Mouse (Mus musculus) forelimb bud, embryonic 11.5 days (tissue): ENCODE results near the gene Heatr5a.

Experiments
- DNase-seq: peaks from one replicate; pipeline ENCODE4 v3.0.0-alpha.2; 2012; ENCODE audit warnings: low read depth, low spot score

Gene Heatr5a

DNA sequence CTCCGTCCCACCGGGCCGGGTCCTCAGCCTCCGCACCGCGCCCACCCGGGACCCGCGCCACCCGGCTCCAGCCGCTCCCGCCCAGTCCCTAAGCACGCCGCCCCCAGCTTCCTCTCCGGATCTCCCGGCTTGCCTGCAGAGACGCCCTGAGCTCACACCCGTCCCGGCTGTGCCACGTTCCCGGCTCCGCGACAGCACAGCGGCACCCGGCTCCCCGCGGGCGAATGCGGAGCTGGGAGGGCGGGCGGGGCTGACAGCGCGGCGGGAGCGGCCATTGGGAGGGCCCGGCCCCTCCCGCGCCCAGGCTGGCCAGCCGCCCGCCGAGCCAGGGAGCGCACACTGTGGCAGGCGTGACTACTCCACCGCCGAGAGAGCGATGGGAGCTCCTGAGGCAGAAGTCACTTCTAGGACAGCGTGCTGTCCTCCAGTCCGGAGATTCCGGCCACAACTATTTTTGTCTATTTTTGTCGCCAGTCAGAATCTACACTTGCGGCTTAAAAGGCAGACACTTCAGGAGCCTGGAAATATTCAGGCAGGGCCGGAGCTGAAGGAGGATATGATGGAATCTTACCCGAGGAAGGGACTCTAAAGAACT lies at the start of gene Heatr5a:
TSS of gene Heatr5a (minus strand) at position 252 of the 595 bp plus-strand sequence.
- peak; percentile 65 for DNase-seq

- DNase-seq: no peak
Measured at GRCm38 (mm10) chr12:52014494-52015029, 43.4 kb upstream of the Heatr5a start.

DNA sequence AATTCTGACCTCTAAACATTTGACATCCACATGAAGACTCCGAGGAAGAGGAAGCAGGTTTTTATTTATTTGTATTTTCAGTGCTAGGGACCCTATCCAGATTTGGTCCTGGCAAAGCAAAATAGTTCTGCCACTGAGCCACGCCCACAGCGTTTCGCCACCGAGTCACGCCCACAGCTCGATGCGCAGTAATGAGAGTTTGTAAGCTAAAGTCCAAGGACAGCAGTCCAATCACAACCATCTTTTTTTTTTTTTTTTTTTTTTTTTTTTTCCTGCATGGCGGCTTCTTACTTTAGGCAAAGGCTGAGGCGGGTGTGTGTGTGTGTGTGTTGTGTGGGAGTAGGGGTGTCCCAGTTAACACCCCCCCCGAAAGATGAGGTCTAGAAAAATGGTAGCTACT lies 42.9 kb upstream of the Heatr5a start:
- no peak for DNase-seq

DNA sequence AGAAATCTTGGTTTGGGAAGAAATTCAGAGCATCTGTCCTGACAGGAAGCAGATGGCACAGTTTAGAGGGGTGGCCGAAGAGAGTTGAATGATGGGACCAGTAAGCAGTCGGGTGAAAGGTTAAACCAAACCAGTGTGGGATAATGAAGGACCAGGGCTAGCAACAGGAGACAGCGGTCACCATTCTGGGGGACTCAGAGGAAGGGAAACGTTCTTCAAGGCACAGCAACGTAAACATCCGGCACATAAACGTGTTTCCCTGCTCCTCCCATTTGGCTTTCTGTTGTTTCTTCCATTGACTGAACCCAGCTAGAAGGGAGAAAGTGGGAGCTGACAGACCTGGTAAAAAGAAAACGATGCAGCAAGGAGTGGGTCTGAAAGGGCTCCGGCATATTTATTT lies 42.2 kb upstream of the Heatr5a start:
- no peak for DNase-seq

- no peak for DNase-seq
Measured at GRCm38 (mm10) chr12:52012159-52012558, 41.0 kb upstream of the Heatr5a start.

DNA sequence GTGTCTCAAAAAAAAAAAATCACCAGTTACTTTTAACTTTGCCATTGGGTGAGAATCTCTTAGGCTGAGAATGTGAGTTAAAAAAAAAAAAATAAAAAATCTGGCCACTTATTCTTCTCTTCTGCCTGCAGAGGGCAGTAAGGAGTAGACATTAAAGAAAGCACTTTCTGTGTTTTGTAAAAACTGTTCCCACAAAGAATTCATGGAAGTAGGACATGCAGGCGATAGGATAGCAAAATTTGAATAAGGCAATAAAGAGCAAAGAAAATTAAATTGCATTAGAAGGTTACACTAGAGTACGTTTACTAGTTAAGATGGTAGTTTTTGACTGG lies 39.5 kb upstream of the Heatr5a start:
- DNase-seq: peak; percentile 49

DNA sequence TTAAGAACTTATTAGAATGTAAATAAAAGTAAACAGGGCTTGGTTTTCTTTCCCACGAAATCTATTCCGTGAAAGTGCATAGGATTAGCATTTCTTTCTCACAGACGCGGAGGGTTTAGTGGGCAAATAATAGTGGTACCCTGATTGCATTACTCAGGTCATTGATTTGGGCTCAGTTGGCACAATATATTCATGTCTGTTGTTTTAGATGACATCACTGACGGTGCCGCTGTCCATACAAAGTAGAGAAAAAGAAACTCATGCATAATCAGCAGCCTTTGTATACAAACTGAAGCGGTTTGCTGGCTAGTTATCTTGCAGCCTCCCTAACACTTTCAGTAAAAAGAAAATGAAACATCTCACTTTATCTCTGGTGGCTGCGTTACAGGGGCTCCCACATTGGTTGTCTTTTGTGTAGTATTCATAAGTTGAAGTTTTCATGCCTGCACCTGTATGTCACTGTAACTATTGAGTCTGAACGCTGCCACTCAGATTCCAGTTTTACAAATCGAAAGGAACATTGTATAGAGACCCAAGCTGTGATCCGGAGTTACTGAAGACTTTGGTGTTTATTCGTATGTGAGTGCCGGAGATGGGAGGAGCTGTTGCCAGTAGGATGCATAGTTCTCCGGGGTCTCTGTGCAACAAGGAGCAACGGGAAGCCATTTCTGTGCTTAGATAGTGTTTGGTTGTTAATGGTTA lies 39.0 kb upstream of the Heatr5a start:
- DNase-seq: no peak

DNA sequence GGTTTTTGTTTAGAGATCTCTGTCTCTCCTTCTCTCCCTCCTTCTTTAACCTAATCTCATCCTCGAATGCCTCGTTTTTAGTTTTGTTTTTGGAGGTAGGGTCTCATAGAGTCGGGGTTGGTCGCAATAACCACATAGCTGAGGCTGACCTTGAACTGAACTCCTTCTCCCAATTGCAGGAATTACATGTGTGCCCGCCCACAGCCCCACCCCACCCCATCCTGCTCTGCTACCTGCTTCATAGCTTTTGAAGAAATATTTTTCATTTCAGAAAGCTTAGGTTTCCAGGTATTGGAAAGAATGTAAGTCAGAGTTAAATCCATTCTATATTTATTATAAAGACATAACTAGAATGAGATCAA lies 35.5 kb upstream of the Heatr5a start:
- DNase-seq: no peak

- DNase-seq: peak; percentile 92
Measured at GRCm38 (mm10) chr12:52005877-52006632, 34.9 kb upstream of the Heatr5a start, which contains the start of gene Dtd2. Dtd2 (minus strand) TSS chr12:52006501.

- DNase-seq: no peak
Measured at GRCm38 (mm10) chr12:52002746-52003145, 31.6 kb upstream of the Heatr5a start.

GRCm38 (mm10) chr12:52001544-52001943 lies 30.4 kb upstream of the Heatr5a start:
- DNase-seq: peak; percentile 63

- no peak for DNase-seq
Measured at GRCm38 (mm10) chr12:51998366-51998932, 27.3 kb upstream of the Heatr5a start.

DNA sequence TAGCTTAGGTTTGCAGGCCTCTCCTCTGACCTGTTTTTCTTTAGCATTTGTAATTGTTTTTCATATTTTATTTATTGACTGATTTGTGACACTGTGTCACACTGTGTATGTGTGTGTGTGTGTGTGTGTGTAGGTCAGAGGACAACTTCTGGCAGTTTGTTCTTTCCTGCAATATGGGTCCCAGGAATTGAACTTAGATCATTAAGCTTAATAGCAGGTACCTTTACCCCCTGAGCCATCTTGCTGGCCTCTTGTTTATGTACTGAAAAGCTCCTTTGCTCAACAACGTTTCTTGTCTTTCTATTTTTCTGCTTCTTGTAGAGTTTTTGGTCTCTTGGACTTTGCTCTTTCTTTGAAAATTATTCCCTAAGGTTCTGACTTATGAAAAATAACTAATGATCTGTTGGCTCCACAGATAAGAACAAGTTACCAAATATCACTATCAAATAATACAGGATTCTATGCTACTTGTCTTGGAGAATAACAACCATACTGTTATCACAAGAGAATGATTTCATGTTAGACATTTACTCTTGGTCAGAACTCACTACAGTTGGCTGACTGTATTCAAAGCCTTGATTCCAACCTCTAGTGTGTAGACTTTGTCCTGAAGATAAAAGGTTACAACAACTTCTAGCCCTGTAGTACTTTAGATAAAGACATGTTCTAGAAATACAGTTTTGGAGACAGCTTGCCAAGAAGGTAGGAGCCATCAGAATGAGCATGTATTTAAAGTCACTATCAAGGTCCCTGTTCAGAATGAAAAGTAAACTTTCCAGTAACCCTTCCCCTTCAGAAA lies 24.8 kb upstream of the Heatr5a start:
- no peak for DNase-seq

- DNase-seq: no peak
Measured at GRCm38 (mm10) chr12:51990629-51991028, 19.5 kb upstream of the Heatr5a start.

- no peak for DNase-seq
Measured at GRCm38 (mm10) chr12:51988536-51988935, 17.4 kb upstream of the Heatr5a start.

GRCm38 (mm10) chr12:51985826-51986225 lies 14.7 kb upstream of the Heatr5a start:
- no peak for DNase-seq

DNA sequence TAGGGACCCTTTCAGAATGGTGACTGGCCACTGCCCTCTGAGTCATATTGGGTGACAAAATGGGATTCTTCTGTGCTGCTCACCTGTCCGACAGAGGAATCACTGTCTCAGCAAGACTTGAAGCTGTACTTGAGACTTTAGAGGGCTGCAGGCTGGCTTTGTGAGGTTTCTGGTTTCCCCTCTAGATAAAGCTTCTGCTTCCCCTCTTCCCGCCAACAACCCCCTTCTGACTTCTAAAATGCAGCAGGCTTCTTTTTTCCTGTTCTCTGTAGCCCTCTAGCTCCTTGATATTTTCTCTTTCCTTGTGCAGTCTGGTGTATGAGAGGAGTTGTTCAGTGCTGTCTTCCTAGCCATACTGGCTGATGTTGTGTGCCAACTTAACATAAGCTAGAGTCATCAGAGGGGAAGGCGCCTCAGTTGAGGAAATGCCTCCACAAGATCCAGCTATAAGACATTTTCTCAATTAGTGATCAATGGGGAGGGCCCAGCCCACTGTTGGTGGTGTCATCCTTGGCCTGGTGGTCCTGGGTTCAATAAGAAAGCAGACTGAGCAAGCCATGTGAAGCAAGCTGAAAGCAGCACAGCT lies 14.1 kb upstream of the Heatr5a start:
- DNase-seq: no peak

- no peak for DNase-seq
Measured at GRCm38 (mm10) chr12:51983625-51984024, 12.5 kb upstream of the Heatr5a start.

- no peak for DNase-seq
Measured at GRCm38 (mm10) chr12:51976531-51976930, 5.4 kb upstream of the Heatr5a start.

DNA sequence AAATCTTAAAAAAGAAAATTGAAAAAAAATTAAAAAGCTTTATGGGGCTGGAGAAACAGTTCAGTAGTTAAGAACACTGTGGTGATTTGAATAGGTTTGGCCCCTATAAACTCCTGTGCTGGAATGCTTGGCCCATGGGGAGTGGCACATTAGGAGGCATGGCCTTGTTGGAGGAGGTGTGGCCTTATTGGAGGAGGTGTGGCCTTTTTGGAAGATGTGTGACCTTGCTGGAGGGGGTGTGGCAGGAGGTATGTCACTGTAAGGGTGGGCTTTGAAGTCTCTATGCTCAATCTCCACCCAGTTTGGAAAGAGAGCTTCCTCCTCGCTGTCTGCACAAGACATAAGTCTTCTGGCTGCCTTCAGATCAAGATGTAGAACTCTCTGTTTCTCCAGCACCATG lies 3.3 kb upstream of the Heatr5a start:
- DNase-seq: no peak
